Mouse (Mus musculus) stomach, embryonic 16.5 days (tissue): ENCODE measurements around the gene Rps6ka2. TPM values are rescaled to one million over a fixed set of nuclear protein-coding genes. Genes with fewer than 3 reads are reported as not detected.
"Not testable (repeated sequence)": the region's sequence is repeated elsewhere in the genome, so short reads cannot be mapped to it uniquely, and the experiment has no call there.

Experiments used
- ATAC-seq: fragments of 200-750 bp; cut with Nextera tagmentation; 2 replicates; pipeline ENCODE4 v1.8.0; 2017; ENCODE audit warnings: moderate number of reproducible peaks, moderate TSS enrichment; ENCODE audit not compliant: insufficient read depth, low FRiP score
- H3K27ac ChIP-seq: fragments of 300-500 bp; sonication (generic); 2 replicates; pipeline ENCODE4 v1.5.1; 2014; ENCODE audit warnings: low read length
- H3K27me3 ChIP-seq: fragments of 300-500 bp; sonication (generic); 2 replicates; pipeline ENCODE4 v1.6.1; 2014; ENCODE audit warnings: low read length, control low read depth, mixed read lengths; ENCODE audit not compliant: control insufficient read depth, insufficient read depth
- H3K36me3 ChIP-seq: fragments of 300-500 bp; sonication (generic); 2 replicates; pipeline ENCODE4 v1.6.1; 2014; ENCODE audit warnings: low read length; ENCODE audit not compliant: control insufficient read depth, insufficient read depth
- H3K4me1 ChIP-seq: fragments of 300-500 bp; sonication (generic); 2 replicates; pipeline ENCODE4 v1.6.1; 2014; ENCODE audit warnings: low read length, control low read depth, mixed read lengths; ENCODE audit not compliant: control insufficient read depth, insufficient read depth
- H3K4me2 ChIP-seq: fragments of 300-500 bp; sonication (generic); 2 replicates; pipeline ENCODE4 v1.6.1; 2014; ENCODE audit warnings: low read depth, low read length, mixed read lengths
- H3K4me3 ChIP-seq: fragments of 300-500 bp; sonication (generic); replicated peaks from 2 replicates; pipeline ENCODE4 v1.5.1; 2014; ENCODE audit warnings: mild to moderate bottlenecking, low read length
- H3K9ac ChIP-seq: fragments of 300-500 bp; sonication (generic); 2 replicates; pipeline ENCODE4 v1.6.1; 2014; ENCODE audit warnings: low read length
- H3K9me3 ChIP-seq: fragments of 300-500 bp; sonication (generic); replicated peaks from 2 replicates; pipeline ENCODE4 v1.6.1; 2016; ENCODE audit warnings: low read length, control low read depth; ENCODE audit not compliant: control insufficient read depth
- WGBS: fragments of 180-500 bp; shearing (Covaris S2); extraction: QIAGEN DNeasy Blood & Tissue Kit; methylation state at CpG from one replicate; pipeline ENCODE4 v1.1.7; 2014; 5-methylcytosine and 5-hydroxymethylcytosine counted together
- polyA plus RNA-seq: library from polyadenylated mRNA; unstranded; fragments of >200 nt; fragmentation: Nextera tagmentation; extraction: Ambion mirVana; gene quantifications from 2 replicates; pipeline ENCODE4 v1.2.1, GENCODE M21; 2015

Gene Rps6ka2
- polyA plus RNA-seq, 1 experiment from 2014 or later = 7.8 TPM

DNA sequence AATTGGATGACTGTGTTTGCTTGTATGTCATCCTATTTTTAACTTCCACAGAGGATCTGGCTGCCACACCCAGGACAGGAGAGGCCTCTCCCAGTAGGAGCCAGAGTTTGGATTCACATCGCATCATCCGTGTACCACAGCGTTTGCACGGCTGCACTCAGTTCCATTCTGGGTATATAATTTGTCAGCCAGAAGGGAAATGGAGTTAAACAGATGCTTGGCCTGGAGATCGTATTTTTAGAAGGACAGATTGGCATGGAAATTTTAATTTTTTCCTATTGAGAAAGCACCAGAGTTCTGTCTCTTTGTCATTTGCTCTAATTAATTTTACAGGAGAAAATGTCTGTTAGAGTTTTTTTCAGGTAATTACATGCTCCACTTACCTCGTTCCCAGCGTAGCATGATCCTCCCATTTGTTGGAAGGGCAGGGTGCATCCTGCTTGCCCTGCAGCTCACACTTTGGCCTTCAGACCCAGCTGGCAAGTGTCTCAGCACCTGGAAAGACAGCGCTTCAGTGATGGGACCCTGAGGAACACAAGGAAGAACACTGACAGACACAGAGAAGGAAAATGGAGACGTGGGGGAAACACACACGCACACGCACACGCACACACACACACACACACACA, 116.6 kb downstream of the Rps6ka2 start:
- H3K4me2 ChIP-seq = no peak overlapping the region
- no peak for ATAC-seq
- H3K9ac ChIP-seq = no peak overlapping the region
- H3K27ac ChIP-seq = no peak overlapping the region
- H3K36me3 ChIP-seq = no peaks in the 10 kb centered on the region
- 78% methylated on average over 12 of the region's 12 CpGs for WGBS
- H3K4me1 ChIP-seq = peaks cover 12% of the 10 kb centered on the region
- H3K4me3 ChIP-seq = no peak overlapping the region
- no peaks in the 10 kb centered on the region for H3K9me3 ChIP-seq
- H3K27me3 ChIP-seq = no peaks in the 10 kb centered on the region

DNA sequence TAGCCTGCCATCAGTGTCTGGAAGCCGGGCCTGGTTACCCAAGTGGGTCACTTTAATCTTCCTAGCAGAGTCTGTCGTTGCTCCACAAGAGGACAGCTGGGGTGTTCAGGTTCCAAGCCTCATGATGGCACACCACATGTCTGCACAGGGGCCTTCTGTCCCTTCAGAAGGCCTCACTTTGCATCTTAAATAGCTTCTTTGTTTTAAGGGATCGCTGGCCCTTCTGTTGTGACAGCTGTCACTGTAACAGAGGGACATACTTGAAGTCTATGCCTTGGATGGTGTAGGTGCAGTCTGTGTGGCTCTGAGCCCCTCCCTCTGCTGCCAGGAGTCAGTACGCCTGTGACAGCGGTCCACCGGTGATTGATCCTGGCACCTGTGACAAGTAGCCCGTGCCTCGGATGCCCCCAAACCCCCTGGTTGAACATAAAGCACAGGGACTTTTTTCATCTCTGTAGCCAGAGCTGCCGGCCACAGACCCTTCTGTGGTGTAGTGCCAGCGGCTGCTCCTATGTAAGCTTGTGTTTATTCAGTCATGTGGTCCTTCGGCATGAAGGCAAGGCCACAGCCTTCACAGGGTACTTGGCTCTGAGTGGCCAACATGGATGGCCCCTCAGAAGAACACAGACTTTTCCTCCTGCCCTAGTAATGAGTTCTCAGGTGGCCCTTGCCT, 122.2 kb downstream of the Rps6ka2 start:
- H3K27me3 ChIP-seq = no peaks in the 10 kb centered on the region
- no peak overlapping the region for H3K4me2 ChIP-seq
- 76% methylated on average over 11 of the region's 11 CpGs for WGBS
- no peak overlapping the region for H3K9ac ChIP-seq
- no peaks in the 10 kb centered on the region for H3K4me1 ChIP-seq
- H3K36me3 ChIP-seq = no peaks in the 10 kb centered on the region
- no peak overlapping the region for H3K4me3 ChIP-seq
- H3K9me3 ChIP-seq = no peaks in the 10 kb centered on the region
- ATAC-seq = no peak
- H3K27ac ChIP-seq = no peak overlapping the region

DNA sequence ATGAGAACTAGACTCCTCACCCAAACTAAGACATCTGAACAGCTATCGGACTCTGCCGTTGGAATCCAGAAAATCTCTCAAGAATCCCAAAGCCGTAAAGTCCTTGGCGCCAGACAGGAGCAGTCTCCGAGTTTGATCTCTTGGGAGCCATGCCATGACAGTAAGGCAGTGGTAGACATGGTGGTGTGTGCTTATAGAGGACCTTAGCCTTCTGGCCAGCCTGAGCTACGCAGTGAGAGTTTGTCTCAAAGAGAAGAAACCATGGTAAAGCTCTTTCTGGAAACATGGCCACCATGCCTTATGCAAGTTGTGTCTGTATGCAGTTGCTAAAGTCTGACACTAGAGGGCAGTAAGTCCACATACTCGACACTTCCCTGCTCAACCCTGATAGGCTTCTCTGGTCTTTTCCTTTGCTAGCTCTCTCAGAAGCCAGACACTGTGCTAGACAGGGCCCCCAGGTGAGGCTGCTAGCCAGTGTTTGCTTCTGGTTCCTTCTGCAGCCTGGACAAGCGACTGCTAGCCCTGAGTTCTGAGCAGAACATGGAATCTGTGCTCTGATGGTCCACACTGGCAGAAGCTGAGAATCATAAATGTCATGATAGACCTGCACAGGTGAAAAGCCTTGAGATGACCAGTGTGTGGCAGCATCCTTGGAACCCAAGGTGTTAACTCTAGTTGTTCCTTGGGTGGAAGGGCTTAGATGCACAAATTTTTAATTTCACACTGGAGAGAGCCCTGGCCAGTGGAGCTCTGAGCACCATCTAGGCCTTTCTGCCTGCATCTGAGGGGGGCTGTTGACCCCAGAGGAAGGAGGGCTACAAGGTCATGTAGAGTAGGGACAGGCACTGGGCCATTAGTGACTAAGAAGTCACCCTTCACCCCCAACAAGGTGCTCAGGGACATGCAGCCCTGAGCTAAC, 136.6 kb downstream of the Rps6ka2 start:
- H3K9ac ChIP-seq, H3K27ac ChIP-seq, H3K36me3 ChIP-seq, H3K4me2 ChIP-seq, H3K4me1 ChIP-seq, H3K9me3 ChIP-seq, H3K4me3 ChIP-seq, H3K27me3 ChIP-seq: not testable (repeated sequence)
- ATAC-seq = peak; percentile 76; the same call in 1 of the 2 replicates
- 58% methylated on average over 8 of the region's 8 CpGs for WGBS

DNA sequence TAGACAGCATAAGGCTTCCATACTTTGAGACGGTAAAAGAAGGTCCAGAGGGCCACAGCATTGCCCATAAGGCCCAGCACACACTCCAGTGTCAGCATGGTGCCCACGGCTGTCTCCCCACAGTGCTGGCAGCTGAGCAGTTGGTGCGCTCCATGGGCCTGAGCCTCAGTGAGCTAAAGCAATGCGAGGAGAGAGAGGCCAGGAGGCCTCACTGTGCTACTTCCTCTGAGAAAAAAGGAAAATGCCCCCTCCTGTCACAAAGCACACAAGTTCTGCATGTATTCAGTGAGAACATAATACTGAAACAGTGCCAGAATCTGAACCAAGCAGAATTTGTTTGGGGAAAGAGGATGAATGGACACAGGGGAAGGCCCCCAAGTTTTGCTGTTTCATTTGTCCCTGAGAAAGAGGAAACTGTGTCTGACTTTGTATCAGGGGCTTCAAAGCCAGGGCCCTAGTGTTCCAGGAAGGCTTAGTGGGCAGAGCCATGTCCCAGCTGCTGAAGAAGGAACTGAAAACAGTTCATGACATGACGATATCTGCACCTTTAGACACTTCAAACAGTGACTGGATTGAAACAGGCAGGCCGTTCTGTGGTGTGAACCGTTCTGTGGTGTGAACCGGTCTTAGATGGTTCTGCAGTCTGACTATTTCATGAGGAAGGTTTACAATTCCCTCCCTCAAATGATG, 145.9 kb downstream of the Rps6ka2 start:
- not testable (repeated sequence) for ATAC-seq, H3K27ac ChIP-seq

DNA sequence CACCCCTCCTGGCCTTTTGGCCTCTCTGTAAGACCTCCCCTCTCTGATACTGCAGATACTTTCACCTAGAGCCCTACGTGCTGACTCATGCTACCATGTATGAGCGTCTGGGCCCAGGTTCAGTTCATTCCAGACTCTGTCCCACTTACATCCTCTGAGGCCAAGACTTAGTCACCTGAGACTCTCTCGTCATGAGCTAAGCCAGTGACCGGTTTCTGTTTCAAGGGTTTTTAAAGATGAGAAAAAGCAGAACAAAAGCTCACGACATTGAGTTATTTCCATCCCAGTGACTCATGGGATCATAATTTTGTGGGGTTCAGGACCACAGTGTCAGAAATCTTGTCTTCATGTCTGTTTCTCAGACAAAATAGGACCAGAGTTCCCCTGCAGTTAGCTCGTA, 149.9 kb downstream of the Rps6ka2 start:
- 73% methylated on average over 6 of the region's 6 CpGs for WGBS
- not testable (repeated sequence) for ATAC-seq, H3K27ac ChIP-seq, H3K9me3 ChIP-seq, H3K36me3 ChIP-seq, H3K4me2 ChIP-seq, H3K27me3 ChIP-seq, H3K4me3 ChIP-seq, H3K4me1 ChIP-seq, H3K9ac ChIP-seq

More for the DNA sequence above, 145.9 kb downstream of the Rps6ka2 start:
- H3K4me2 ChIP-seq, H3K4me3 ChIP-seq, H3K9ac ChIP-seq, H3K36me3 ChIP-seq, H3K9me3 ChIP-seq, H3K4me1 ChIP-seq, H3K27me3 ChIP-seq: not testable (repeated sequence)
- WGBS = 87% methylated on average over 6 of the region's 8 CpGs

DNA sequence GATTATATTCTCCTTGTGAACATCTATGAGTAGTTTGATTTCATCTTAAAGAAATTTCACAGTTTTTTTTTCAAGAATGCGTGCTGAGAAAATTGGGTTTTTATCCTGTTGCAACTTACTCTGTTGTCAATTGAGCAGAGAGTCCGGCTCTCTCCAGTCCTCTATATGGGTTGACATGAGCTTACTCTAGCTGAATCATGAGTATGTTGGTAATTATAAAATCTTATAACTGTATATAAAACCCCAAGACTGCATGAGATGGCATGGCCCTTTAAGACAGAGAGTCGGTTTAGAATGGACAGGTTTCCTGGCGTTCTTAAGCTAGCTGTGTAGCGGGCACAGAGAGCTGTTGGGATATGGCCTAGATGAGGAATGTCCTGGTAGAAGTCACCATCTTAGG, 154.4 kb downstream of the Rps6ka2 start, which contains the start of gene Tcp10a:
Tcp10a (plus strand) TSS at position 301 of the 400 bp plus-strand sequence.
- H3K9ac ChIP-seq, H3K36me3 ChIP-seq, H3K4me3 ChIP-seq, H3K27me3 ChIP-seq, H3K27ac ChIP-seq, H3K4me2 ChIP-seq, ATAC-seq, H3K4me1 ChIP-seq, H3K9me3 ChIP-seq: not testable (repeated sequence)
- WGBS = 88% methylated on average over 3 of the region's 5 CpGs

DNA sequence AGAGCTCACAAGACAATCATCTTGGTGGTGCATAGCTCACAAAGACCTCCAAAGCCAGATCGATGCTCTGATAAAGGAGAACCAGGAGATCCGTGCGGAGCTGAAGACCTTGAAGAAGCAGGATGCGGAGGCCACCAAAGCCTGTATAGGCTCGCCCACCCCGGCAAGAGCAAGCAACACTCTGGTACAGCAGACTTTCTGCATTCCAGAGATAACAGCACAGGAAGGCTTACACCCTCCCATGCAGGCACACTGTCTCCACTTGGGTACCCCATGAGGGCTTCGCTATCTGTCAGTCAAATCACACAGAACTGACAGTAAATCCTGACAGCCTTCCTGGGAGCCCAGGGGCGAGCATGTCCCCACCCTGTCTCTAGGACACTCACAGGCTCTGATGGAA, 156.5 kb downstream of the Rps6ka2 start:
- not testable (repeated sequence) for H3K4me2 ChIP-seq, H3K9me3 ChIP-seq, H3K4me3 ChIP-seq, H3K4me1 ChIP-seq, H3K27me3 ChIP-seq, H3K36me3 ChIP-seq, H3K9ac ChIP-seq, H3K27ac ChIP-seq, ATAC-seq
- WGBS = 31% methylated on average over 4 of the region's 8 CpGs

DNA sequence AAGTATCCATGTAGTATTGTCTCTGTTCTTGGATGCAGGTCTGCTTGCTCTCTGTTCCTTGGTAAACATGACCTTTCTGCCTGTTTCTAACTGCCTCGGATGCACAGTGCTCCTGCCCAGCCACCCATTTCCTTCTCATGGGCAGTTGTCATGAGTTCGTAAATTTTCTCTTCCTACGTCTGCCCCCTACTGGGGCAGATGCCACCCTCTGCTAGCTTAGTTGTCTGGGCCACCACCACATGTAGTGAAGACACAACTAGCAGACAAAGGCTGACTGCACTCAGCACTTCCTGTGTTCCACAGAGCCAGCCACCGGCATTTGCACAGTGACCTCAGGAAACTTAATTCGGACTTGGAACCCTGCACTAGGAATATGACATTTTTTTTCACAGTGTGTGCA, 162.8 kb downstream of the Rps6ka2 start:
- H3K36me3 ChIP-seq, H3K9ac ChIP-seq, H3K4me1 ChIP-seq, H3K27me3 ChIP-seq, H3K9me3 ChIP-seq, H3K4me3 ChIP-seq, H3K4me2 ChIP-seq, H3K27ac ChIP-seq, ATAC-seq: not testable (repeated sequence)
- 66% methylated on average over 3 of the region's 5 CpGs for WGBS
